Mouse (Mus musculus) ES-E14 (cell line): ENCODE data around the gene Inpp5d.

ENCODE experiments used
- HCFC1 ChIP-seq: IDR thresholded peaks from 2 replicates; pipeline ENCODE4 v1.6.1; 2012; ENCODE audit warnings: low read length, inconsistent platforms, borderline replicate concordance; ENCODE audit not compliant: insufficient read depth
- ZNF384 ChIP-seq: IDR thresholded peaks from 2 replicates; pipeline ENCODE4 v1.6.1; 2012; ENCODE audit warnings: low read depth, low read length, inconsistent platforms

DNA sequence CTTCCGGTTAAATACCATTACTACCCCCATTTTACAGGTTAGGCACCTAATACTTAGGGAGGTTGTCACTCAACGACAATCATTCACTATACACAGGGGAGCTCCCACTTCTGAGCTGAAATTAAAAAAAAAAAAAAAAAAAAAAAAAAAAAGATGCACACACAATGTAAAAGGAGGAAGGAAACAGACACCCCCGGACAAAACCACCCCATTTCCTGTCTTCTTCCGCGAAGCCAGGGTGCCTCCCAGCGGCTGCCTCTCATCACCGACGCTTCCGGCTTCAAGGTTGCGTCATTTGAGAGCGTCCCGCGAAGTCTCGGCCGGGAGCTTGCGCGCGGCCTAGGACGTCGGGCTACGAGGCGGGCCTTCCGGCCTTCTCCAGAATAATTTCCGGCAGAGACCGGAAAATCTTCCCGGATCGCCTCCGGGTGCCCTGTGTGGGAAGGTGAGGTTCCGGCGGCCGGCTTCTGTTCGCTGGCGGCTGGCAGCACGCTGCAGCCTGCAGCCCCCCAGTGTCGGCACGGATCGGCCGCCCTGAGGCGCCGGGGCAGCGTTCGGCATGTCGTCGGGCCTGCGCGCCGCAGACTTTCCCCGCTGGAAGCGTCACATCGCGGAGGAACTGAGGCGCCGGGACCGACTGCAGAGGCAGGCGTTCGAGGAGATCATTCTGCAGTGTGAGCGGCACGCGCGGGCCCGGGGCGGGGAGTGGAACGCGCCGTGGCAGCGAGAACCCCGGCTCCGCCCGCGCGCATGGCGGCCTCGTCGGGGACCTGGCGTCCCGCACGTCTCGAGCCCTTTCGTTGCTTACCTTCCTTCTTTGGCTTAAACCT, 135.7 kb downstream of the Inpp5d start, which contains the start of gene Atg16l1:
- peak; percentile 63 for TF ChIP-seq HCFC1
- peak; percentile 90 for TF ChIP-seq ZNF384
